Mouse (Mus musculus) inflammation-experienced regulatory T-cells, adult 6 months (primary cell): ENCODE data around the gene Gm20503. TPM values are rescaled to one million over a fixed set of nuclear protein-coding genes. Genes with fewer than 3 reads are reported as not detected.
A peak's percentile ranks its signal among the peaks of the same experiment; 100 is the strongest.

Source experiments
- ATAC-seq: one replicate; pipeline ENCODE4 v1.8.0; 2017
- polyA plus RNA-seq, 3 experiments: library from polyadenylated mRNA; unstranded; fragments of 100-300 nt; shearing (Covaris generic); gene quantifications; one replicate each; pipeline ENCODE4 v1.2.1; 2017

Gene Gm20503
- polyA plus RNA-seq, 3 experiments from 2014 or later: not detected

- no peak for ATAC-seq
These were observed 5.0 kb downstream of the Gm20503 start for GRCm38 (mm10) chr4:59007974-59008373.

GRCm38 (mm10) chr4:59009186-59009585 is 6.2 kb downstream of the Gm20503 start:
- peak; percentile 84 for ATAC-seq

DNA sequence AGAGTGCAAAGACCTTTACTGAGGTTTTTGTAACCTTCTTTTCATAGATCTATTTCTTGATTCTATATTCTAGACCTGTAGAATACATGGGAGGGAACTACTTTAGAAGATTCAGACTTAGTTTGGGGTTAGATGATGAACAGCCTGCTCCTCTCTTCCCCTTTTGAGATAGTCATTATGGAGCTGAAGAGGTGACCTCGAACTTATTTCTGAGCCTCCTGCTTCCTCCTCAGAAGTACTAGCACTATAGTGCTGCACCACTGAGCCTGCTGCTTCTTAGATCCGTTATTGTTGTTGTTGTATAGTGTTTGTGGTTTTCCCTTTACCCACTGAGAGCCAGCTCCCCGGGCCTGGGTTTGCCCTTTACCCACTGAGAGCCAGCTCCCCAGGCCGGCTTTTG is 6.7 kb downstream of the Gm20503 start:
- ATAC-seq: no peak

- ATAC-seq: no peak
These were observed 8.4 kb downstream of the Gm20503 start for GRCm38 (mm10) chr4:59011446-59011845.

GRCm38 (mm10) chr4:59015181-59015580 is 12.2 kb downstream of the Gm20503 start:
- ATAC-seq: no peak

- ATAC-seq: no peak
These were observed 13.9 kb downstream of the Gm20503 start for GRCm38 (mm10) chr4:59016922-59017321.

- no peak for ATAC-seq
These were observed 31.4 kb downstream of the Gm20503 start for GRCm38 (mm10) chr4:59034325-59034917.

GRCm38 (mm10) chr4:59034918-59035785 is 32.1 kb downstream of the Gm20503 start, which contains the start of gene Gng10:
TSS of gene Gng10 (plus strand) at chr4:59035088.
- ATAC-seq: peak; percentile 79

- no peak for ATAC-seq
These were observed 32.9 kb downstream of the Gm20503 start for GRCm38 (mm10) chr4:59035786-59036350.

DNA sequence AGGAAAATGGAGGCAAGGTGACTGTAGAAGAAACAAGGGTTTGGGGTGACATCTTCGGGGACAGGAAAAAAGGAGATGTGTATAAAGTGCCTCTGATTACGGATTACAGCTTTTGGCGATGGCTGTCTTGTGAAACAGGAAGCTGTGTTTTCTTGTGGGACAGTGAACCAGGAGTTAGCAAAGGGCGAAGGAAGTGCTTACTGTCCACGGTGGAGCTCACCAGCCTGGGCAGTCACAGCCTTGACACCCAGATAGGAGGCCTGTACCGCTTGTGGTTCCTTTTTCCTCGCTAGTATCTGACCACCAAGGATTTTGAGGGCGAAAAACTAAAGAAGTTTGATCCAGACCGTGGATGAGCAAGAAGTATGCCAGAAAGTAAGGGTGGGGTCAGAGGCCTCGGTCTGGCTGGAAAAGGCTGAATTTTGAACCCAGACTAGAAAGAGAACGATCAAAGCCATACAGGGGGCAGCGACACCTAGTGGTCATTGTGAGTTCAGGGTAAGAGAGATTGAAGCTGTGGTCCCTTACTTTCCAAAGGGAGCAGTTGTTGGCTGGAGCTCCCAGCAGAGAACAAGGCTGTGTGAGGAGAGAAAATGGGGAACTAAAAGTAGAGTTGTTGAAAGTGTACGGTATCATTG is 33.6 kb downstream of the Gm20503 start:
- ATAC-seq: peak; percentile 62

GRCm38 (mm10) chr4:59037525-59037924 is 34.5 kb downstream of the Gm20503 start:
- no peak for ATAC-seq

DNA sequence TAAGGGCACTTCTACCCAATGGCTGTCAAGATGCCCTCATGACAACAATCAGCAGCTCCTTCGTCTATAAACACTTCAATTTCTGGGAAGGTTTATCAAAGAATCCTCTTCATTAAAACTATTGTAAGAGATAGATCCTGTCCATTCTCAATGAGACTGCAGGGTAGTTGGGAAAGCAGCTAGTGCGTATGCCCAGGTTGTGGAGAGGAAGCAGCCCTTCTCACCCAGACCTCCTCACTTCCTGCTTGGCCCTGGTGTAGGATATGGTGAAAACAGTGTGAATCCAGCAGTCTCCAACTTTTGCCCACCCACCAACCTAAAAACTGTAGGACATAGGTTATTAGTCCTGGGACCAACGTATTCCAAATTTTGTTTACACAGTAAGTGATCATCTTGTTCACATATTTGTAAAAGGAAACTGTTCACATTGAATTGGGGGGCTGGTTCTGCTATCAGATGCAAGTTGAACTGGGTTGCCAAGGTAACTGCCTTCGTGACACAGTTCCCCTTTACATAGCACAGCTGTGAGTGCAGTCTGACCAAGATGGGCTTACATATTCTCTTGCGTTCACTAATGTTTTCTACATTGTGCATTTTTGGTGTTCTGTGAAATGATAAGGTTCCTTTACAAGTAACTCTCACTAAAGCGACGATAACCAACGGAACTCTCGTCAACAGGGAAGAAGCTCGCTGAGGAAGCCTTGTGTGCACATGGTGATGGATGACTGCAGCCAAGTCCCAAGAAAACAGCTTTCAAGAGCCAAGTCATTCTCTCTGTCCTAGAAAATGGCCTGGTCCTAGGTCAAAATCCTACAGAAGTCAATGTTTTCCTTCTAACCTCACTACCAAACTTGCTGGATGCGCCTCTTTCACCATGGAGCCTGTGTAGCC is 37.6 kb downstream of the Gm20503 start:
- ATAC-seq: no peak

DNA sequence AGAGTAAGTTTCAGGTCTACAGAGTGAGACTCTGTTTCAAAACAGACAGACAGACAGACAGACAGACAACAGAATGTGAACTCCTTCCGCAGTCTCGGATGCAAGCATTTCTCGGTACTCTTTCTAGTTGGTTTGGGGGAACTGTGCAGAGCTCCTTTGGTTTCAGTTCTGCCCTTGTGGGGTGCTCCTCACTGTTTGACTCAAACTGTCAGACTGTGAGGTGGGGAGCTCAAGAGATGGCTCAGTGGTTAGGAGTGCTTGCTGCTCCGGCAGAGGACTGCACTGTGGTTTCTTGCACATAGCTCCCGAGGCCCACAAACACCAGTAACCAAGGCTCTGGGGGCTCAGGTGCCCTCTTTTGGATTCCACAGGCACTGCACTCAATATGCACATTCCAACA is 40.1 kb downstream of the Gm20503 start:
- ATAC-seq: no peak

DNA sequence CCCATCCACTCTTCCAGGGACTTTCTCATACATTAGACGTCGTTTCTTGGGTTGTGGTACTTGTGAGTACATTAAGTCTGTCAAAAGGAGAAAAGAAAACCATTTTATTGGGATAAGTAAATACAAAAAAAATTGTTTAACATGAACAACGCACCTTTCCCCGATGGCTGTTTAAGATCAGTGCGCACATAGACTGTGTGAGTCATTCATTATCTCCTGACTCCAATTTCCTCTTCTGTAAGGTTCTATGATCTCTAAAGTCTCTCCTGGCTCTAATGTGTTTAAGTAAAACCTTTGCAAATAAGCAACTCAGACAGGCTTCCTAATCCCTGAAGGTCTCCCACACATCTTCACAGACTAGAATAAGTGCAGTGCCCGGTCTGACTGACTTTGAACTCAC is 40.9 kb downstream of the Gm20503 start:
- ATAC-seq: no peak

GRCm38 (mm10) chr4:59047222-59047621 is 44.2 kb downstream of the Gm20503 start:
- no peak for ATAC-seq

- ATAC-seq: no peak
These were observed 48.1 kb downstream of the Gm20503 start for GRCm38 (mm10) chr4:59051081-59051480.

GRCm38 (mm10) chr4:59057929-59058328 is 54.9 kb downstream of the Gm20503 start:
- no peak for ATAC-seq

DNA sequence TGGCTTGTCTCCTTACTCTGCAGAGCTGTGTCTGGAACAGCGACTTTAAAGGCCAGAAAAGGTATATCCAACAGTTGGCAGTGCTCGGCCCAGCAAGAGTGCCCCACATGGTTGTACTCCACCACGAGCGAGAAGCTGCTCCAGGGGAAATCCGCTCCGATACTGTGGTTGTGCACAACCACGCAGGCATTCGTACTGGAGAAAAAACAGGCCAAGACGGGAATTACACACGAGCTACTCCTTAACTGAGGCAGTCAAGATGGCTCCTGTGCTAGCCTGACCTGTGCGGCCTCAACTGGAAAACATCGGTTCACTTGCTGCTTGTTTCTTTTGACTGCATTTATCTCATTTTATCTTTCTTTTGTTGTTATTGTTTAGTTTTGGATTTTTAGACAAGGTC is 59.5 kb downstream of the Gm20503 start:
- no peak for ATAC-seq

- ATAC-seq: no peak
These were observed 66.3 kb downstream of the Gm20503 start for GRCm38 (mm10) chr4:59069276-59069675.

GRCm38 (mm10) chr4:59083430-59083829 is 80.4 kb downstream of the Gm20503 start:
- no peak for ATAC-seq

GRCm38 (mm10) chr4:59089391-59089790 is 86.4 kb downstream of the Gm20503 start:
- ATAC-seq: no peak
